Mouse (Mus musculus) intestine, postnatal 0 days (tissue): ENCODE data around the gene Il1r1. TPM values are rescaled to one million over a fixed set of nuclear protein-coding genes. Genes with fewer than 3 reads are reported as not detected.

Experiments
- ATAC-seq: fragments of 200-750 bp; cut with Nextera tagmentation; 2 replicates; pipeline ENCODE4 v1.8.0; 2017; ENCODE audit warnings: mild to moderate bottlenecking, moderate TSS enrichment, moderate library complexity
- H3K27ac ChIP-seq: fragments of 300-500 bp; sonication (generic); 2 replicates; pipeline ENCODE4 v1.5.1; 2014; ENCODE audit warnings: mild to moderate bottlenecking, low read depth, low read length, moderate library complexity
- H3K27me3 ChIP-seq: fragments of 300-500 bp; sonication (generic); replicated peaks from 2 replicates; pipeline ENCODE4 v1.6.1; 2014; ENCODE audit warnings: low read length, mixed read lengths; ENCODE audit not compliant: control insufficient read depth, insufficient read depth
- H3K36me3 ChIP-seq: fragments of 300-500 bp; sonication (generic); 2 replicates; pipeline ENCODE4 v1.6.1; 2014; ENCODE audit warnings: mild to moderate bottlenecking, moderate library complexity; ENCODE audit not compliant: control insufficient read depth, insufficient read depth
- H3K4me1 ChIP-seq: fragments of 300-500 bp; sonication (generic); replicated peaks from 2 replicates; pipeline ENCODE4 v1.6.1; 2014; ENCODE audit warnings: antibody characterized with exemption, low read length, mixed read lengths; ENCODE audit not compliant: control insufficient read depth, insufficient read depth
- H3K4me2 ChIP-seq: fragments of 300-500 bp; sonication (generic); replicated peaks from 2 replicates; pipeline ENCODE4 v1.6.1; 2014; ENCODE audit warnings: low read depth, mild to moderate bottlenecking, moderate library complexity
- H3K4me3 ChIP-seq: fragments of 300-500 bp; sonication (generic); 2 replicates; pipeline ENCODE4 v1.5.1; 2014; ENCODE audit warnings: low read depth, low read length
- H3K9ac ChIP-seq: fragments of 300-500 bp; sonication (generic); 2 replicates; pipeline ENCODE4 v1.6.1; 2014; ENCODE audit warnings: mild to moderate bottlenecking, low read depth, low read length
- H3K9me3 ChIP-seq: fragments of 300-500 bp; sonication (generic); 2 replicates; pipeline ENCODE4 v1.6.1; 2016; ENCODE audit warnings: mixed run types; ENCODE audit not compliant: control insufficient read depth
- CTCF ChIP-seq: sonication (generic); IDR thresholded peaks from 2 replicates; pipeline ENCODE4 v1.5.1; 2016; ENCODE audit warnings: low read depth, mild to moderate bottlenecking, control low read depth, antibody characterized with exemption, moderate library complexity
- WGBS: fragments of 180-500 bp; shearing (Covaris S2); extraction: QIAGEN DNeasy Blood & Tissue Kit; methylation state at CpG from one replicate; pipeline ENCODE4 v1.1.7; 2014; 5-methylcytosine and 5-hydroxymethylcytosine counted together
- polyA plus RNA-seq: library from polyadenylated mRNA; unstranded; fragments of >200 nt; fragmentation: Nextera tagmentation; extraction: Ambion mirVana; gene quantifications from 2 replicates; pipeline ENCODE4 v1.2.1, GENCODE M21; 2015

Il1r1 gene
- polyA plus RNA-seq, 1 experiment from 2014 or later = 5.9 TPM

DNA sequence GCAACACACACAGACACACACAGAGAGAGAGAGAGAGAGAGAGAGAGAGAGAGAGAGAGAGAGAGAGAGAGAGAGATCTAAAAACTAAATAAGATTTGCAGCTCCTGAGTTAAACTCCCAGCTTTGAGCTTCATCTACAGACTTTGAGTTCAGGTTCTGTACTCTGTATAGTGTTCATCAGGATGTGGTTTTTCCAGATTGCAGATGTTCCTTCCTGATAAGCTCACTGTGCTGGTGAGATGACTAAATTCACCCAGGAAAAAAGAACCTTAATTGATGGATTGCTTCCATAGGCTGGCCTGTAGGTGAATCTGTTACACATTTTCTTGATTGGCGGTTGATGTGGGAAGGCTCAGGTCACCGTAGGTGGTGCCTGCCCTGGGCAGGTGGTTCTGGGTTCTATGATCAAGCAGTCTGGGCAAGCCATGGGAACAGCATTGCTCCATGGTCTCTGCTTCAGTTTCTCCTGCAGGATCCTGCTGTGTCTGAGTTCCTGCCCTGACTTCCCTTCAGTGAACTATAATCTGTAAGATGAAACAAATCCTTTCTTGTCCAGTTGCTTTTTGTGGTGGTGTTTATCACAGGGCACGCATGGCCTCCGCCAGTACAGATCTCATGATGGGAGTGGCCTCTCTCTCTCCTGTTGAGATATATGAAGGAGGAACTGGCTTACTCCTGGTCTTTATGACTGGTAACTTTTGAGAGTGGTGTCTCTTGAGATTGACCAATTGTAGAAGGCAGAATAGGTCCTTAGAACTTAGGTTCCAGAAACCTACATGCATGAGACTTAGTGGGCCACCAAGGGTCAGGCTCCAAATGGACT, 11.3 kb upstream of the Il1r1 start:
- Histone ChIP-seq H3K9me3 (no peaks in the 10 kb centered on the region), H3K4me1 (no peaks in the 10 kb centered on the region), H3K4me2 (no peak overlapping the region), H3K27me3 (no peaks in the 10 kb centered on the region), H3K4me3 (no peak overlapping the region), H3K27ac (no peak overlapping the region), H3K36me3 (no peaks in the 10 kb centered on the region), H3K9ac (no peak overlapping the region)
- WGBS = 80% methylated on average over 4 of the region's 4 CpGs
- ATAC-seq = no peak
- TF ChIP-seq CTCF = no peak

DNA sequence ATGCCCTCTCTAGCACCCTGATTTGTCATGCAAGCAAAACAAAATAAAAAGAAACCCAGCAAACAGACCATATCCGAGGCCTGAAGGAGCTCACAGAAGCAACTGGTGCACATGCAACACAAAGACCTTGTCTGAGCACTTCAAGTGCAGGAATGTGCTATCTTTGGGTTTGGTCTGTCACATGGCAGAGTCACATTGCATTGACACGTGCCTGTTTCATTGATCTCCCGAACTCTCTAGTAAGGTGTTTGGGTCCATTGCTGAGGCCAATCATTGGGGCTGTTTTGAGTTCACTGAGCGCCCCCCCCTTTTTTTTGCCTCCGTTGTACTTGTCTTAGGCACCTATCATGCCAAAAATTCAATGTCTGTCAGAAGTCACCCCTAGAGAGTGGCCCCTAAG, 7.4 kb upstream of the Il1r1 start:
- no peak for TF ChIP-seq CTCF
- Histone ChIP-seq H3K27me3 (no peaks in the 10 kb centered on the region), H3K9me3 (no peaks in the 10 kb centered on the region), H3K27ac (no peak overlapping the region), H3K36me3 (no peaks in the 10 kb centered on the region), H3K9ac (no peak overlapping the region), H3K4me2 (no peak overlapping the region), H3K4me3 (no peak overlapping the region), H3K4me1 (no peaks in the 10 kb centered on the region)
- no peak for ATAC-seq
- 81% methylated on average over 5 of the region's 5 CpGs for WGBS

DNA sequence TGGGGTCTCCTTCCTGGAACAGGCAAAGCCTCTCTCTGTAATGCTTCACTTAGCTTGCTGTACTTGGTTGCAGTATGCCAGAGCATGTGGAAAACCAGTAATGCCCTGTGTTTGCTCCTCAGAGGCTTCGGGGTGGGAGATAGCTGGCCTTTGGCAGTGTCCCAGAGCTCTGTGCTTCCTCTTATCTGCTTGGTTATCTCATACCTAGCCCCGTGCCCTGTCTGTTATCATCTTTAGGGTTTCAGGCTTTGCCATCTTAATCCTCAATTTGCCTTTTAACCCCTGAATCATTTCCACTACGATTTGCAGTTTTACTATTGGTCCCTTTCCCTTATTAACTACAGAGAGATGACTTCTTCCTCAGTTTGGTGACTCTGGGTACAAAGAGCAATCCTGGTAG, 6.3 kb upstream of the Il1r1 start:
- Histone ChIP-seq H3K9ac (no peak overlapping the region), H3K9me3 (no peaks in the 10 kb centered on the region), H3K27ac (no peak overlapping the region), H3K4me3 (no peak overlapping the region), H3K27me3 (no peaks in the 10 kb centered on the region), H3K4me1 (no peaks in the 10 kb centered on the region), H3K4me2 (no peak overlapping the region), H3K36me3 (no peaks in the 10 kb centered on the region)
- WGBS = 36% methylated on average over 3 of the region's 3 CpGs
- ATAC-seq = no peak
- TF ChIP-seq CTCF = no peak

DNA sequence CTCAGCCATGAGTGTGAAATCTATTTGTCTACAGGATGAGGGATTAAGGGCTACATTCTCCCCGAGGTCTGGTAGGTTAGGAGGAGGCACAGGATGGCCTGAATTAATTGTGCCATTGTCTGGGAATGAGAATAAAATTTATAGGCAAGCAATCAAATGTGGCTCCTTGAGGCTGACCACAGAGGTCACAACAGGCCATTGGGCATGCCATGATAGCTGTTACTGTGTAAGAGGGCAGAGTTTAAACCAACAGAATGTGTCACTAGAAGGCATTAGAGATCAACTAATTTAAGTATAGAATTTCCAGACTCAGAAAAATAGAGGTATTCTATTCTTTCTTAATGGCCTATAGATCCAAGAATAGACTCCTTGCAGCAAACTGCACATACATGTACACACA, 4.3 kb upstream of the Il1r1 start:
- 50% methylated on average over 1 of the region's 1 CpGs for WGBS
- Histone ChIP-seq H3K9me3 (no peaks in the 10 kb centered on the region), H3K4me1 (no peaks in the 10 kb centered on the region), H3K4me3 (no peak overlapping the region), H3K36me3 (no peaks in the 10 kb centered on the region), H3K9ac (no peak overlapping the region), H3K27me3 (no peaks in the 10 kb centered on the region), H3K27ac (no peak overlapping the region), H3K4me2 (no peak overlapping the region)
- no peak for TF ChIP-seq CTCF
- ATAC-seq = no peak

DNA sequence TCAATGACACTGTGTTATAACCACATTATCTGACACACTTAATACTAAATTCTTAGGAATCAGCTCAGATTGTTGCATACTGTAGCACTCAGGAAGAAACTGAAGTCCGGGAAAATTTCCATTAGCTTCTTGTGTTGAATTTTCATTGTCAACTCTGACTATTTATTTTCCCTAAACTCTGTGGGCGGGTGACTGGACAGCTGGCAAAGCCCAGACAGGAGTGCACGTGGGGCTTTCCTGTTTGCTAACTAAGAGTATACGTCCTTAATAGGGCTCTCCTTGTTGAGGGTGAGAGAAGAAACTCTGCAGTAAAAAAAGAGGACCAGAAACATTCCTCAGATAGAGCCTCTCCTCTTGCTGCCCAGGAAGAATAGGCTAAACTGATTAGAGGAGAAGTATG, 3.0 kb upstream of the Il1r1 start:
- ATAC-seq = no peak
- Histone ChIP-seq H3K9me3 (no peaks in the 10 kb centered on the region), H3K4me1 (no peaks in the 10 kb centered on the region), H3K27ac (no peak overlapping the region), H3K4me2 (no peak overlapping the region), H3K9ac (no peak overlapping the region), H3K4me3 (no peak overlapping the region), H3K27me3 (no peaks in the 10 kb centered on the region), H3K36me3 (no peaks in the 10 kb centered on the region)
- 42% methylated on average over 4 of the region's 4 CpGs for WGBS
- no peak for TF ChIP-seq CTCF

DNA sequence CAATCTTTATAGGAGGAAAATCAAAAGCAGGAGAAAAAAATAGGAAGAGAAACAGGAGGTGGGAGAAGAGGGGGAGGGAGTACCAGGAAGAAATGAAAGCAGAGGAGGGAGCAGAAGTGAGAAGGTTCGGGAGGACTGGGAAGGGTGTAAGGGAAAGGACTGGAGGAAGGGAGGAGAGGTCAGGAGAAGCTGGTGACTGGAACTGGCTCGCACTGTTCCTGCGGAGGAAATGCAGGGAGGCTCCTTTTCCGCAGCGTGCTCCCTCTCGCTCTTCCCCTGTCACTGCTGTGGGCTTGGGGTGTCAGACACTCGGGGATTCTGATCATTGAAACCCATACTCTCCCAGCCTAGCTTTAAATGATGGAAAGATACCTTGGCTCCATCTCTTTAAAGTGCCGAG, 2.2 kb upstream of the Il1r1 start:
- ATAC-seq = no peak

More for the DNA sequence above, 2.2 kb upstream of the Il1r1 start:
- Histone ChIP-seq H3K36me3 (no peaks in the 10 kb centered on the region), H3K9ac (no peak overlapping the region), H3K4me3 (no peak overlapping the region), H3K27ac (no peak overlapping the region), H3K9me3 (no peaks in the 10 kb centered on the region), H3K4me2 (no peak overlapping the region), H3K4me1 (no peaks in the 10 kb centered on the region), H3K27me3 (no peaks in the 10 kb centered on the region)
- WGBS = 78% methylated on average over 8 of the region's 8 CpGs
- TF ChIP-seq CTCF = no peak
